ENCODE assay signal across 18 mouse cellular contexts in the genomic region with DNA sequence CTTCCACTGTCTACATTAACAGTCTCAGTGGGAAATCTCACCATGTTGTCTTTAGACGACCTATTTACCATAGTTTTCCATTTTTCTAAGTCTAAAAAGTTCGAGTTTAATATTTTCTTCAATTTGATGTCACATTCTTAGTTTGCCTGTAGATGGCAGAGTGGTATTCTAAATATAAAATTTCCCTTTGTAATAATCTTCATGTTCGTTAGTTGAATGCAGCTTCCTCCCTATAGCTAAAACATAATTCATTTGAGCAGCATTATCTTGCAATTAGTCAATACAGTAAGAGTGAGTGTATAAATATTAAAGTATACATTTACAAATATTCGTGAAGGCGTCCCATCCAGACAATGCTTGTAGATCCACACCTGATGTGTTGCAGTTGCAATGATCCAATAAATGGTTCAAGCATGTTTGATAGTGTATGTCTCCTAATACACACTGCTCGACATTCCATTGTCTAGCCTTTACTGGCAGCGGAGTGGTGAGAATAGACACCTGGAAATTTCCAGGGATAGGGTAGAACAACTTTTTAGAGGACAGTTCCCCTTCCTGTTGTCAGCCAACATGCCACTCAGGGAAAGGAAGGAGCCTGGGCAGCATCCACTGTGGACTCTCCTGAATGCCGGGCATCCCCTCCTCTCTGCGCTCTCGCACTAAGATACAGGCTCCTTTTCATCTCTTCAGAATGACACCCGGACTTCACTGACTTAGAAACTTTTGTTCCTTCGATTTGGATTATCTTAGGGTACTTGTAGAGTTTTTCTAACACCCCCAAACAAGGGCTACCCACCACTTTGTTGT.
DNase-seq lines count a peak whose midpoint lies in the region; ATAC-seq lines count a peak whose summit lies in the region.
"Had no signal": no experiment of that assay in that cellular context is flagged by ENCODE, and none has a peak within 500 bp of the region (broad histone marks: within the 10 kb centered on the region; RNA-seq: fewer than 3 reads in every experiment).

No protein-coding gene starts in this region.

- no peaks in the 10 kb centered on the region for H3K4me1 ChIP-seq in forebrain, embryonic 14.5 days (ENCODE audit: control insufficient read depth, insufficient read depth, low read length)
- no peaks in the 10 kb centered on the region for H3K4me1 ChIP-seq in forebrain, embryonic 13.5 days
- no peaks in the 10 kb centered on the region for H3K4me1 ChIP-seq in hindbrain, embryonic 15.5 days (replicated peaks)
- H3K4me1 ChIP-seq in hindbrain, embryonic 10.5 days (replicated peaks) = no peaks in the 10 kb centered on the region
- H3K4me1 ChIP-seq in midbrain, embryonic 15.5 days = no peaks in the 10 kb centered on the region
- no peaks in the 10 kb centered on the region for H3K4me1 ChIP-seq in midbrain, embryonic 11.5 days (ENCODE audit: control insufficient read depth, insufficient read depth, low read length)
- H3K4me1 ChIP-seq in neural tube, embryonic 14.5 days (ENCODE audit: control insufficient read depth, insufficient read depth, low read length) = no peaks in the 10 kb centered on the region
- H3K4me1 ChIP-seq: heart, embryonic 13.5 days; limb, embryonic 15.5 days had no signal

- no peak overlapping the region for H3K4me3 ChIP-seq in forebrain, embryonic 14.5 days (ENCODE audit: low read depth, low read length)
- no peak overlapping the region for H3K4me3 ChIP-seq in forebrain, embryonic 13.5 days
- no peak overlapping the region for H3K4me3 ChIP-seq in hindbrain, embryonic 15.5 days
- H3K4me3 ChIP-seq in hindbrain, embryonic 10.5 days = no peak overlapping the region
- no peak overlapping the region for H3K4me3 ChIP-seq in midbrain, embryonic 15.5 days
- no peak overlapping the region for H3K4me3 ChIP-seq in midbrain, embryonic 11.5 days (ENCODE audit: low read depth, low read length)
- no peak overlapping the region for H3K4me3 ChIP-seq in neural tube, embryonic 14.5 days (ENCODE audit: low read depth, low read length)
- H3K4me3 ChIP-seq: heart, embryonic 13.5 days; limb, embryonic 15.5 days had no signal

- H3K9me3 ChIP-seq in forebrain, embryonic 14.5 days (replicated peaks; ENCODE audit: control insufficient read depth, low read length) = no peaks in the 10 kb centered on the region
- no peaks in the 10 kb centered on the region for H3K9me3 ChIP-seq in forebrain, embryonic 13.5 days (replicated peaks)
- no peaks in the 10 kb centered on the region for H3K9me3 ChIP-seq in hindbrain, embryonic 15.5 days
- H3K9me3 ChIP-seq in hindbrain, embryonic 10.5 days = no peaks in the 10 kb centered on the region
- no peaks in the 10 kb centered on the region for H3K9me3 ChIP-seq in midbrain, embryonic 15.5 days
- no peaks in the 10 kb centered on the region for H3K9me3 ChIP-seq in midbrain, embryonic 11.5 days (ENCODE audit: control insufficient read depth, low read length)
- no peaks in the 10 kb centered on the region for H3K9me3 ChIP-seq in neural tube, embryonic 14.5 days (ENCODE audit: control insufficient read depth, low read length)
- H3K9me3 ChIP-seq: heart, embryonic 13.5 days; limb, embryonic 15.5 days had no signal

- H3K36me3 ChIP-seq in forebrain, embryonic 14.5 days (ENCODE audit: control insufficient read depth, insufficient read depth, low read length) = no peaks in the 10 kb centered on the region
- no peaks in the 10 kb centered on the region for H3K36me3 ChIP-seq in forebrain, embryonic 13.5 days (ENCODE audit: poor library complexity, severe bottlenecking)
- no peaks in the 10 kb centered on the region for H3K36me3 ChIP-seq in hindbrain, embryonic 15.5 days
- H3K36me3 ChIP-seq in hindbrain, embryonic 10.5 days = no peaks in the 10 kb centered on the region
- no peaks in the 10 kb centered on the region for H3K36me3 ChIP-seq in midbrain, embryonic 15.5 days (replicated peaks)
- H3K36me3 ChIP-seq in midbrain, embryonic 11.5 days (ENCODE audit: control insufficient read depth, insufficient read depth, low read length) = no peaks in the 10 kb centered on the region
- no peaks in the 10 kb centered on the region for H3K36me3 ChIP-seq in neural tube, embryonic 14.5 days (ENCODE audit: control insufficient read depth, insufficient read depth, low read length)
- H3K36me3 ChIP-seq: heart, embryonic 13.5 days; limb, embryonic 15.5 days had no signal

- no peak overlapping the region for H3K9ac ChIP-seq in forebrain, embryonic 14.5 days (ENCODE audit: low read length)
- H3K9ac ChIP-seq in forebrain, embryonic 13.5 days = no peak overlapping the region
- H3K9ac ChIP-seq in hindbrain, embryonic 15.5 days = no peak overlapping the region
- H3K9ac ChIP-seq in midbrain, embryonic 15.5 days = no peak overlapping the region
- no peak overlapping the region for H3K9ac ChIP-seq in midbrain, embryonic 11.5 days (ENCODE audit: low read length)
- no peak overlapping the region for H3K9ac ChIP-seq in neural tube, embryonic 14.5 days (replicated peaks; ENCODE audit: low read depth, low read length)
- H3K9ac ChIP-seq: heart, embryonic 13.5 days; limb, embryonic 15.5 days; liver, postnatal 0 days had no signal

- 73% methylated on average over 12 of the region's 12 CpGs for WGBS in forebrain, embryonic 14.5 days
- WGBS in forebrain, embryonic 13.5 days = 66% methylated on average over 12 of the region's 12 CpGs
- 66% methylated on average over 12 of the region's 12 CpGs for WGBS in hindbrain, embryonic 15.5 days
- WGBS in hindbrain, embryonic 10.5 days = 83% methylated on average over 12 of the region's 12 CpGs
- WGBS in midbrain, embryonic 15.5 days = 66% methylated on average over 12 of the region's 12 CpGs
- 74% methylated on average over 12 of the region's 12 CpGs for WGBS in midbrain, embryonic 11.5 days
- WGBS in neural tube, embryonic 14.5 days = 72% methylated on average over 12 of the region's 12 CpGs

- no peaks in the 10 kb centered on the region for H3K27me3 ChIP-seq in forebrain, embryonic 14.5 days (replicated peaks; ENCODE audit: control insufficient read depth, insufficient read depth, low read length)
- no peaks in the 10 kb centered on the region for H3K27me3 ChIP-seq in forebrain, embryonic 13.5 days
- H3K27me3 ChIP-seq in hindbrain, embryonic 15.5 days = no peaks in the 10 kb centered on the region
- no peaks in the 10 kb centered on the region for H3K27me3 ChIP-seq in hindbrain, embryonic 10.5 days (ENCODE audit: insufficient read depth, poor library complexity, severe bottlenecking)
- no peaks in the 10 kb centered on the region for H3K27me3 ChIP-seq in midbrain, embryonic 15.5 days (replicated peaks)
- H3K27me3 ChIP-seq in midbrain, embryonic 11.5 days (ENCODE audit: control insufficient read depth, insufficient read depth, low read length) = no peaks in the 10 kb centered on the region
- no peaks in the 10 kb centered on the region for H3K27me3 ChIP-seq in neural tube, embryonic 14.5 days (ENCODE audit: control insufficient read depth, insufficient read depth, low read length)
- H3K27me3 ChIP-seq: heart, embryonic 13.5 days; limb, embryonic 15.5 days had no signal

- no peak for ATAC-seq in forebrain, embryonic 14.5 days
- ATAC-seq in forebrain, embryonic 13.5 days = no peak; the same call in 1 of the 2 replicates
- 0 out of 2 replicates have a peak, but pooled peaks have one; percentile 27 for ATAC-seq in hindbrain, embryonic 15.5 days (ENCODE audit: low FRiP score, low read depth)
- peak; percentile 48; the same call in 1 of the 2 replicates for ATAC-seq in midbrain, embryonic 15.5 days (replicated peaks)
- no peak for ATAC-seq in midbrain, embryonic 11.5 days (ENCODE audit: low FRiP score)
- peak; percentile 54; the same call in 1 of the 2 replicates for ATAC-seq in neural tube, embryonic 14.5 days (ENCODE audit: low read depth)
- ATAC-seq: liver, postnatal 0 days had no signal

- H3K4me2 ChIP-seq in forebrain, embryonic 14.5 days (ENCODE audit: low read length) = no peak overlapping the region
- no peak overlapping the region for H3K4me2 ChIP-seq in forebrain, embryonic 13.5 days
- H3K4me2 ChIP-seq in hindbrain, embryonic 15.5 days = no peak overlapping the region
- no peak overlapping the region for H3K4me2 ChIP-seq in midbrain, embryonic 15.5 days
- no peak overlapping the region for H3K4me2 ChIP-seq in midbrain, embryonic 11.5 days
- no peak overlapping the region for H3K4me2 ChIP-seq in neural tube, embryonic 14.5 days (ENCODE audit: low read depth, low read length)
- H3K4me2 ChIP-seq: heart, embryonic 13.5 days; limb, embryonic 15.5 days had no signal

- peak; percentile 50 for DNase-seq in forebrain, embryonic 14.5 days (ENCODE audit: low spot score)
- DNase-seq in hindbrain, embryonic 10.5 days (ENCODE audit: low spot score) = no peak
- no peak for DNase-seq in midbrain, embryonic 11.5 days (ENCODE audit: low spot score, missing footprints)
- no peak for DNase-seq in thymus, postnatal 0 days (ENCODE audit: low spot score)
- DNase-seq: adrenal gland, postnatal 10 days; cerebellum, adult 2 months; heart, postnatal 36 days; kidney, adult 11 months; kidney, postnatal 10 days; liver, postnatal 0 days; thymus, adult 18-20 months had no signal

- no peak overlapping the region for H3K27ac ChIP-seq in forebrain, embryonic 14.5 days (ENCODE audit: low read depth, low read length)
- no peak overlapping the region for H3K27ac ChIP-seq in forebrain, embryonic 13.5 days
- no peak overlapping the region for H3K27ac ChIP-seq in hindbrain, embryonic 15.5 days (replicated peaks)
- no peak overlapping the region for H3K27ac ChIP-seq in hindbrain, embryonic 10.5 days
- H3K27ac ChIP-seq in midbrain, embryonic 15.5 days = no peak overlapping the region
- H3K27ac ChIP-seq in midbrain, embryonic 11.5 days (ENCODE audit: low read depth, low read length) = no peak overlapping the region
- H3K27ac ChIP-seq in neural tube, embryonic 14.5 days (ENCODE audit: low read depth, low read length) = no peak overlapping the region; the same call in 1 of the 2 replicates
- H3K27ac ChIP-seq: heart, embryonic 13.5 days; limb, embryonic 15.5 days; macrophage had no signal

Comparison
In these comparisons a context has a peak if more than half of its experiments do, and no peak if none do; other contexts are left out.
1. ATAC-seq: peak in hindbrain, embryonic 15.5 days (single experiment), midbrain, embryonic 15.5 days (single experiment) and neural tube, embryonic 14.5 days (single experiment); none in forebrain, embryonic 14.5 days (single experiment), forebrain, embryonic 13.5 days (single experiment) and midbrain, embryonic 11.5 days (single experiment).